8 mouse cellular contexts compared by ENCODE assay signal in the genomic region with DNA sequence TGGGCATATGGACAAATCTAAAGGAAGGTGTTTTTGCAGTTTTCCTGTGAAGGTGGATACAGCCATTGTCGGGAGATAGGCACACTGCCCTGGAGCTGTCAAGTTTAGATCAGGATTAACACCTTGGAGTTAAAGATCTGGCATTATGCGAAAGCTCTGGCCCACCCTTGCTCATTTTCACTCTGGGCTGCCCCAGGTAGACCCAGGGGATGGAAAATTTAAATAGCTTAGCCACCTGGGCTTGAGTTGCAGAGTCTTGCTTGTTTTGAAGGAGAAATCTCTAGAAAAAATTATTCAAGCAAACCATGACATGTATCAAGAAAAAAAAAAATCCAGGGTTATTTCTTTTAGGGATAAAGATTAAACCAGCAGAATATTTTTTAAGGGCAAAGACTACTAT. TPM values are rescaled to one million over a fixed set of nuclear protein-coding genes. Genes with fewer than 3 reads are reported as not detected.
DNase-seq lines count a peak whose midpoint lies in the region; ATAC-seq and TF ChIP-seq lines count a peak whose summit lies in the region.

No protein-coding gene starts in this region.

- no peak for DNase-seq in kidney, adult 2 months
- DNase-seq in kidney, adult 11 months: no peak
- peak; percentile 35 for DNase-seq in brain, embryonic 14.5 days (ENCODE audit: low read depth)
- no peak for DNase-seq in hindbrain, embryonic 14.5 days (ENCODE audit: low spot score)
- DNase-seq in midbrain, embryonic 14.5 days: no peak
- no peak for DNase-seq in thymus, postnatal 0 days (ENCODE audit: low spot score)
- no peak for DNase-seq in cerebellum, adult 11-12 months

- H3K9me3 ChIP-seq in hindbrain, embryonic 14.5 days (ENCODE audit: control insufficient read depth, low read length): no peaks in the 10 kb centered on the region
- H3K9me3 ChIP-seq in midbrain, embryonic 14.5 days (ENCODE audit: control insufficient read depth, low read length): no peaks in the 10 kb centered on the region

- no peak for ATAC-seq in hindbrain, embryonic 14.5 days (ENCODE audit: low FRiP score)
- no peak for ATAC-seq in midbrain, embryonic 14.5 days (ENCODE audit: low FRiP score, low TSS enrichment)
- no peak for ATAC-seq in cerebellum, adult (ENCODE audit: insufficient number of reproducible peaks, low FRiP score, low TSS enrichment)

- no peaks in the 10 kb centered on the region for H3K27me3 ChIP-seq in kidney, adult 2 months (replicated peaks; ENCODE audit: control insufficient read depth, insufficient read depth, low read length)
- no peaks in the 10 kb centered on the region for H3K27me3 ChIP-seq in hindbrain, embryonic 14.5 days (ENCODE audit: control insufficient read depth, insufficient read depth, low read length)
- no peaks in the 10 kb centered on the region for H3K27me3 ChIP-seq in midbrain, embryonic 14.5 days (ENCODE audit: control insufficient read depth, insufficient read depth, low read length)

- no peak for TF ChIP-seq CTCF in kidney, adult 2 months (conservative IDR thresholded peaks at IDR 0.05; ENCODE audit: insufficient read depth, insufficient read length, low read depth, low read length)
- TF ChIP-seq CTCF in brain, embryonic 14.5 days (IDR thresholded peaks at IDR 0.05; ENCODE audit: borderline replicate concordance, extremely low read depth, insufficient read depth, insufficient read length): no peak

- peak overlapping the region; percentile 84 for H3K4me2 ChIP-seq in hindbrain, embryonic 14.5 days (replicated peaks)
- peak overlapping the region; percentile 80 for H3K4me2 ChIP-seq in midbrain, embryonic 14.5 days (ENCODE audit: low read length)

- H3K4me3 ChIP-seq in kidney, adult 2 months (ENCODE audit: insufficient read depth, low read depth, low read length): peak overlapping the region; percentile 25; the same call in 1 of the 2 replicates
- peak overlapping the region; percentile 86 for H3K4me3 ChIP-seq in hindbrain, embryonic 14.5 days (replicated peaks; ENCODE audit: low read length)
- H3K4me3 ChIP-seq in midbrain, embryonic 14.5 days (replicated peaks; ENCODE audit: low read depth, low read length): no peak overlapping the region

- no peaks in the 10 kb centered on the region for H3K36me3 ChIP-seq in kidney, adult 2 months (ENCODE audit: control insufficient read depth, insufficient read depth, low read length)
- no peaks in the 10 kb centered on the region for H3K36me3 ChIP-seq in hindbrain, embryonic 14.5 days (replicated peaks; ENCODE audit: control insufficient read depth, insufficient read depth)
- no peaks in the 10 kb centered on the region for H3K36me3 ChIP-seq in midbrain, embryonic 14.5 days (ENCODE audit: control insufficient read depth, insufficient read depth, low read length)

- 20% methylated on average over 2 of the region's 2 CpGs for WGBS in kidney, adult 2 months
- 33% methylated on average over 2 of the region's 2 CpGs for WGBS in hindbrain, embryonic 14.5 days
- WGBS in midbrain, embryonic 14.5 days: 18% methylated on average over 2 of the region's 2 CpGs

- TF ChIP-seq POLR2A in kidney, adult 2 months (IDR thresholded peaks at IDR 0.05; ENCODE audit: low read depth, low read length): no peak
- no peak for TF ChIP-seq POLR2A in brain, embryonic 14.5 days (IDR thresholded peaks at IDR 0.05; ENCODE audit: borderline replicate concordance, extremely low read depth, insufficient read depth, insufficient read length, poor library complexity, severe bottlenecking)

- peak overlapping the region; percentile 96 for H3K27ac ChIP-seq in kidney, adult 2 months (ENCODE audit: insufficient read depth, low read depth, low read length)
- peak overlapping the region; percentile 80 for H3K27ac ChIP-seq in hindbrain, embryonic 14.5 days
- peak overlapping the region; percentile 82; the same call in 1 of the 2 replicates for H3K27ac ChIP-seq in midbrain, embryonic 14.5 days (replicated peaks; ENCODE audit: low read depth, low read length)

- H3K4me1 ChIP-seq in kidney, adult 2 months (ENCODE audit: control insufficient read depth, insufficient read depth, low read length): peaks cover 43% of the 10 kb centered on the region
- peaks cover 40% of the 10 kb centered on the region for H3K4me1 ChIP-seq in hindbrain, embryonic 14.5 days (replicated peaks; ENCODE audit: control insufficient read depth, insufficient read depth, low read length)
- H3K4me1 ChIP-seq in midbrain, embryonic 14.5 days (ENCODE audit: control insufficient read depth, insufficient read depth, low read length): peaks cover 26% of the 10 kb centered on the region

- peak overlapping the region; percentile 93 for H3K9ac ChIP-seq in hindbrain, embryonic 14.5 days
- H3K9ac ChIP-seq in midbrain, embryonic 14.5 days (replicated peaks; ENCODE audit: low read length): peak overlapping the region; percentile 41; the same call in 1 of the 2 replicates

RNA-seq across cellular contexts. Expression of gene Klf3, which starts 3.4 kb away (rescaled TPM):
- 46.9 and 47.0 TPM in 2 replicates for polyA plus RNA-seq in kidney, adult 2 months (2012; rRNA removed)
- 22.3 and 24.1 TPM in 2 replicates for polyA plus RNA-seq in brain, embryonic 14.5 days (2012; rRNA removed)
- 24.3 and 25.8 TPM in 2 replicates for polyA plus RNA-seq in hindbrain, embryonic 14.5 days (2014; fragmentation: Nextera tagmentation; extraction: Ambion mirVana)
- 19.2 and 25.3 TPM in 2 replicates for polyA plus RNA-seq in midbrain, embryonic 14.5 days (2014; fragmentation: Nextera tagmentation; extraction: Ambion mirVana)
- polyA plus RNA-seq in thymus, postnatal 0 days (2015; fragmentation: Nextera tagmentation; extraction: Ambion mirVana): 81.6 and 112 TPM in 2 replicates
